Mouse (Mus musculus) cortical plate, adult 2 months (tissue): ENCODE results near the gene Tmem183a.

Source experiments
- CTCF ChIP-seq: fragments of 200-500 bp; IDR thresholded peaks from 2 replicates; pipeline ENCODE4 v1.5.1; 2011; ENCODE audit warnings: mild to moderate bottlenecking, control low read depth, low read length; ENCODE audit not compliant: insufficient read depth; ENCODE audit errors: extremely low read depth
- POLR2A ChIP-seq: fragments of 200-500 bp; IDR thresholded peaks from 2 replicates; pipeline ENCODE4 v1.6.1; 2011; ENCODE audit warnings: mild to moderate bottlenecking, low read length, control low read depth; ENCODE audit not compliant: insufficient read depth; ENCODE audit errors: extremely low read depth

DNA sequence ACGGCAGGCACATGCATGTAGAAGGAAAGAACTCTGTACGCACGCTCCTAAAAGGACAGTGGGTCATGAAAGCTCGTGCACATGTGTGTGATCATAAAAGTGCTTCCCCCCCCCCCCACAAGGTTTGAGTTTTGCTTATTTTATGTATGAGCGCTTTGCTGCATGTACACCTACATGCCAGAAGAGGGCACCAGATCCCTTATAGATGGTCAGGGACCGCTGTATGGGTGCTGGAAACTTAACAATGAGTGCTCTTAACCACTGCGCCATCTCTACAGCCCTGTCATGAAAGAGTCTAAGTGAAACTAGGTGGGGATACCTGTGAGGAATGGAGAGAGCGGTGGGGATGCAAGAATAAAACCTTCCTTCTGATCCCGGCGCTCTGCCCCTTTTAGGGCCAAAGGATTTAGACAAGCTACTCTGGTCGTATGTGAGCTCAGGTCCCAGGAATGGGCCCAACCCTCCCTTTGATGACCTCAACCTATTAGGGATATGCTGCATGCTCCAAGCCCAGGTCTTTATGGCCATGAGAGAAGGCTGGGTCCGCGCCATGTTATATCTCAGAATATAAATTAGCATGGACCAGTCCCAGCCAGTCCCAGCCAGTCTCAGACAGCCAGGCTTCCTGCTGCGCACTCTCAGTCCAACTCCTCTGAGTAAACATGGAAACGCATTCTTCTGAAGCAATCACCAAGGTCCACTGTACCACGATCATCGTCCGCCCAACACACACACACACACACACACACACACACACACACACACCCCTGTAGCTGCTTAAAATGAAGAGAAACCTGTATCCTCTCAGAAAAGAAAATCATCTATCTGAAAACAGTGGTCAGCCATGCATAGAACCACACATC is 21.8 kb downstream of the Tmem183a start:
- TF ChIP-seq CTCF = no peak
- TF ChIP-seq POLR2A = no peak
